Mouse (Mus musculus) liver, adult 2 months (tissue): Measurements from ENCODE around the gene Gm20388.

Experiments
- CTCF ChIP-seq: fragments of 200-500 bp; IDR thresholded peaks from 2 replicates; pipeline ENCODE4 v1.5.1; 2011; ENCODE audit warnings: low read depth, low read length, control low read depth
- POLR2A ChIP-seq: fragments of 200-500 bp; IDR thresholded peaks from 2 replicates; pipeline ENCODE4 v1.6.1; 2011; ENCODE audit warnings: low read length, control low read depth; ENCODE audit not compliant: insufficient read depth; ENCODE audit errors: extremely low read depth

- TF ChIP-seq CTCF (no peak), POLR2A (no peak)
Observed at GRCm38 (mm10) chr8:121912831-121913230, 2002.2 kb downstream of the Gm20388 start.
